Mouse (Mus musculus) T-helper 17 cell (primary cell): Measurements from ENCODE around the gene Dstyk.

Source experiments
- in situ Hi-C, 2 experiments: fragments of 300-600 bp; cut with MboI, MseI; formaldehyde crosslinking; loops; 1 replicate in 1 of 2; 2 replicates in 1 of 2; pipeline ENCODE4 v1.15.1; 2025; ENCODE audit warnings: high pct_unique_total_duplicates in 2 of 2

The Dstyk gene

DNA sequence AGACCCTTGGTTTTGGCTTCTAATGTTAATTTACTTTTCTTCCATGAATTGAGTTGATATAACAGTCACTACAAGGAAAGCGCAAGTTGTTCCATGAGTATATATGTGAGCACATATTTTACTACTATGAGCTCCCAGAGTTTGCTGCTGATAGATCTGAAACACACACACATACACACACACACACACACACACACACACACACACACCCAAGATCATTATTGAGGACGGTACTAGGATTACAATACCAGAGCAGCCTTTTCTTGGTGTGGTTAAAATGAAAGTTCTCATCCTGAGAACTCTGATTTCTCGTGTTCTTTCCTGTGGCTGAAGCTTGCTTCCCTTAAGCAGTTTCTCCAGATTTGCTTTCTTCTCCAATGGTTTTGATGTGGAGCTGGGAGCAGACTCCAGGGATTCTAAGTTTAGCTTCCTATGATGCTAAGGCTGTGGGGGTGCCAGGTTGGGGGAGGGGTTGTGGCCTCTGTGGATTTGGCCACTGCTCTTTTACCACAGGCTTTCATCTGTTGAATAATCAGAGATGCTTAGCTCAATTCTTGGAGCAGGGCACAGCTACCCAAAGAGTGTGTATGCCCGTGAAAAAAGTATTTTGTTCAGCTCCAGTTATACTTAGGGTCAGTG lies 19.1 kb downstream of the Dstyk start:
- in situ Hi-C loops, result no loop called here

DNA sequence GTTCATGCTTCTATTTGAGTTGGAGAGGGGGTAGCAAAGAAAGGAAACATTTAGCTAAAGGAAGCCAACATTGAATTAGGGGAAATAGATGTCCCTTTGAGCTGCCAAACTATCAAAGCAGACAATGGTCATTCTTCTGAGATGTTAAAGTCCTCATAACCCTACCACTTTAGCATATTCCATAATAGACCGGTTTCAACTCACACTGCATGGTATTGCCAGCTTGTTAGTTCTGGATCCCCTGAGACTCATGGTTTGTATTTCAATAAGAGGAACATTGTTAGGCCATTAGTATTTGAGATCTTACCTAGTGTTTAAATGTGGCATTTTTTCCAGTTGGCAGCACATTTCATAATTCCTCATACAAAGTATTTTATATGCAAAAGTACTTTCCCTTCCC lies 19.6 kb downstream of the Dstyk start:
- in situ Hi-C loops, result no loop called here

DNA sequence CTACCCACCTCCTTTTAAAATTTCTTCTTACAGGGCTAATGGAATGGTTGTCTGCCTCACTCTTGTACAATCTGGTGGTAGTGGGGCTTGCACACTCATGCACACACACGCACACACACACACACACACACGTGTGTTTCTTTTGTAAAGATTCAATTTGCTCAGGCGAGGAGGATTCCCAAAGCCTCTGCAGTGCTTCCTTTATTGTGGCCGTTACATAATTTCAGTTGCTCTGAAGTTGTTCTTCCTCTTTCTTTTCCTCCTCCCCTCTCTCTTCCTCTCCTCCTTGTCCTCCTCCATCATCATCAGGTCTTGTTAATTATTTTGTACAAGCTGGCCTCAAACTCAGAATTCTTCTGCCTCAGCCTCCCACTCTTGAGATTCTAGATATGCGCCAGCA lies 20.0 kb downstream of the Dstyk start:
- in situ Hi-C loops, result no loop called here

DNA sequence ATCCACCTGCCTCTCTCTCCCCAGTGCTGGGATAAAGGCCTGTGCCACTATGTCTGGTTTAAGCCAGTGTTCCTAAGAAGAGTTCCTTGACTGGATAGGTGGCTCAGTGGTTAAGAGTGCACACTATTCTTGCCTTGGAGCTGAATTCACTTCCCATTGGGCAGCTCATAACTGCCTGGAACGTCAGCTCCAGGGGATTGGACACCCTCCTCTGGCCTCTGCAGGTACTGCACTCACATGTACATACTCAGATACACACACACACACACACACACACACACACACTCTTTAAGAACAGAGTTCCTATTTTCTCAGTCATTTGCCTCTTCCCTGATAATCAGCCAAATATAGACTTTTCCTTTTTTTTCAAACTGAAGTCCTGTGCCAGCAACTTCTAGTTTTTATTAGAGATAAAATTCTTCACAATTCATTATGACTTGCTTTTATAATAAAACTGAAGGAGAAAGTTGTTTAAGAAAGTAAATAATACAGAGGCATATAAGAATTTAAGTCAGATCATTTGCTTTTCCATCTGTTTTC lies 23.6 kb downstream of the Dstyk start:
- in situ Hi-C loops, result no loop called here

DNA sequence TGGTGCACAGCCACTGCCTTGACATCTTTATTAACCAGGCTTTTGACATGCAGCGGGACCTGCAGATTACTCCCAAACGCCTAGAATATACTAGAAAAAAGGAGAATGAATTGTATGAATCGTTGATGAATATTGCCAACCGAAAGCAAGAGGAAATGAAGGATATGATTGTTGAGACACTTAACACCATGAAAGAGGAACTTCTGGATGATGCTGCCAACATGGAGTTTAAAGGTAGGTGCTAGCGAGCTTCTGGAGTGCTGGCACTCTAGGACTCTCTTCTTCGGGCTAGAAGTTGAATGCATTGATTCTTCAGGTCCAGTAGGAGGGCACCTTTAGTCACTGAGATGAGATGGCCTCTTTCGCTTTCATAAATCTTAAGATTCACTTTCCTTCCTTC lies 32.4 kb downstream of the Dstyk start:
- in situ Hi-C loops, result loop anchor here in 1 of 2 experiments (10.0 kb wide), 1 partner anchor 1875 kb away; no protein-coding TSS in a partner anchor

DNA sequence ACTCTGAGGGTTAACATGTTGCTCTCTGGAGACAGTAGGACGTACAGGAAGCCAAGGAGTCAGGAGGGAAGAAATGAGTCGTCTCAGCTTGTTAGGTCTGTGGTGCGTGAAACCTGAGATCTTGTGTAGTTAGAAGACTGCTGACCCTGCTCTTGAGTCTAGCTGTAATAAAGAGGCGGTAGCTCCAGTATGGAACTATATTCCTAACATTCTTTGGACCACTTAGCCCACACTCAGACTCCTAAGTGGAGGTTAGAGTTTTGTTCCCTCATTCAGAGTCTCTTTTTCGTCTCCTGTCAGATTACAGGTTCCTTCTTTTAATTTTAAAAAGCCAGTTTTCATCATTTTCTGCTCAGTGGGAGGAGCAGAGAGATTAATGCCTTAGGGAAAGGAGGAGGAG lies 47.3 kb downstream of the Dstyk start:
- in situ Hi-C loops, result no loop called here

DNA sequence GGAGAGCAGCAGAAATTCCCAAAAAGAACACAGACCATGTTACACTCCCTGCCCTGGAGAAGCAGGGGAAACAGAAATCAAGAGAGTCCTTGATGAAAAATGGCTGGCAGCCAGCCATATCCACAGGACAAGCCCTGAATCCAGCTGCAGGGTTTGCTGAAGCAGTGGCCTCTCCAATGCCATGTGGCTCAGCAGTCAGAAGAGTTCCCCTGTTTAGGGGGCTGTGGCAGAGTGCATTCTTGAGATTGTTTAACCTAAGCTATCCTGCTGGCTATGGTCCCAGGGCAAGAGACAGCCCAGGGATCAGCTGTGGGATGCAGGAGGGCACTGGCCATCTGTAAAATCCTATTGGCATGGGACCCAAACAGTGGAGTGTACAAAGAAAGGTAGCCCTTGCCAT lies 51.6 kb downstream of the Dstyk start:
- in situ Hi-C loops, result no loop called here

DNA sequence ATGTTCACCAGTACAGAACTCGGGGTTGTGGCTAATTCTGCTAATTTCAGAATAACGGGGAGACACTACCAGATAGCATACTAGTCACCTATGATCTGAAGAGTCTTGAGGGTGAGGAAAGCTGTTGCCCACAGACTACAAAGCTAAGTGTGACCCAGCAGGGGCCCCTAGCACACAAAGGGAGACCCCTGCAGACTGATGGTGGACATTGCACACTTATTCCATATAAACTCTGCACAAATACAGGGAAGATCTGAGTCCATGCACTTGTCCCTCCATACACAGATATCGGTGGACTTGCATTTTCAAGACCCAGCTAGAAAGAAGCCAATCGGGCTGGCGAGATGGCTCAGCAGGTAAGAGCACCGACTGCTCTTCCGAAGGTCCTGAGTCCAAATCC lies 52.2 kb downstream of the Dstyk start:
- in situ Hi-C loops, result no loop called here

DNA sequence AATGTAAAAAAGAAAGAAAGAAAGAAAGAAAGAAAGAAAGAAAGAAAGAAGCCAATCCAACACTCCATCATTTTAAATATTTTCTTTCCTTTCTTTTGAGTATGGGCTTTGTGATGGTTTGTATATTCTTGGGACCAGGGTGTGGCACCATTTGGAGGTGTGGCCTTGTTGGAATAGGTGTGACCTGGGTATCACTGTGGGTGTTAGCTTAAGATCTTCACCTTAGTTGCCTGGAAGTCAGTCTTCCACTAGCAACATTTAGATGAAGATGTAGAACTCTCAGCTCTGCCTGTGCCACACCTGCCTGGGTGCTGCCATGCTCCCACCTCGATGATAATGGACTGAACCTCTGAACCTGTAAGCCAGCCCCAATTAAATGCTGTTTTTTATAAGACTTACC lies 52.7 kb downstream of the Dstyk start:
- in situ Hi-C loops, result loop anchor here in 1 of 2 experiments (10.0 kb wide), 1 partner anchor 845 kb away; no protein-coding TSS in a partner anchor

DNA sequence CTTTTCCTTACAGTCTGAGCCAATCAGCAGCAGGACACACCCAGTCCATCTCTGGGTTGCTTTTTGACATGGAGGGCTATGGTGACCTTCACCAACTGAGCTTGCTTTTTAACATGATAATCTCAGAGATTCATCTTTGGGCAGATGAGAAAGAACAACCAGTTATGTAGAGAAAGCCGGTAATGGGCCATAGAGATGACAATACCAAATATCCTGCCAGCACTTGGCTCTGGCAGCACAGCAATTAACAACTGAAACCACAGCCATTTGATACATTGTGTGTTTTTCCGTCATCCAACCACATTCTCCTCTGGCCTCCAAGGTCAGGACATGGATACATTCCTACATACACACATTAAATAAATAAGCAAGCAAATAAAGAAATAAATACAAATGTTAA lies 53.7 kb downstream of the Dstyk start:
- in situ Hi-C loops, result loop anchor here in 1 of 2 experiments (10.0 kb wide), 1 partner anchor 846 kb away; no protein-coding TSS in a partner anchor

DNA sequence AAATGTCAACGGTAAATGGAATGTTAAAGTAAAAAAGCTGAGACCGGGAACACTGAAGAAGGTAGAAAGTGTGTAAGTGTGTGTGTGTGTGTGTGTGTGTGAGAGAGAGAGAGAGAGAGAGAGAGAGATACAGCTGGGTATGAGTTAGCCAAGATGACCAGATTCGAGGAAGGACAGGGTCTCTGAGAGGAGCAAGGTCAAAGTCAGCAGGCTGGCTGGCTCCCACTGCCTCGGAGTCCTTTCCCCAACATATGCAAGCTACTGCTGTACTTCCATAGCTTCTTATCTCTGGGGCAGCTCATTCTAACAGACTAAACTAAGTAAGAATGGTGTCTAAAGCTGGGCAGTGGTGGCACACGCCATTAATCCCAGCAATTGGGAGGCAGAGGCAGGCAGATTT lies 54.1 kb downstream of the Dstyk start:
- in situ Hi-C loops, result loop anchor here in 1 of 2 experiments (10.0 kb wide), 1 partner anchor 847 kb away; no protein-coding TSS in a partner anchor

DNA sequence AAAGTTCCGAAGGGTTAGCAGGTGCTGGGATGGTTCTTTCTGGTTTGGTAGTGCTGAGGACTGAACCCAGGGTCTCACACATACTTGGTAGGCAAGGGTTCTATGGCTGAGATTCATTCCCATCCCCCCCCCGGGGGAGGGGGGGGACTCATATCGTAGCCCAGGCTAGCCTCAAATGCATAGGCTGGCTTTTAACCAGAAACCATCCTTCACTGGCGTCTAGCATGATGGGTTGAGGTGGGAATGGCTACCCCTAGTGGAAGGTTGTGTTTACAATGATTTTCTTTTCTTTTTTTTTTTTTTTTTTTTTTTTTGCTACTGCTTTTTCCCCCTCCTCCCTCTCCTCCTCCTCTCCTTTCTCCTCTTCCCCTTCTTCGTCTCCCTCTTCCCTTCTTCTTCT lies 55.2 kb downstream of the Dstyk start:
- in situ Hi-C loops, result loop anchor here in 1 of 2 experiments (10.0 kb wide), 1 partner anchor 848 kb away; no protein-coding TSS in a partner anchor

DNA sequence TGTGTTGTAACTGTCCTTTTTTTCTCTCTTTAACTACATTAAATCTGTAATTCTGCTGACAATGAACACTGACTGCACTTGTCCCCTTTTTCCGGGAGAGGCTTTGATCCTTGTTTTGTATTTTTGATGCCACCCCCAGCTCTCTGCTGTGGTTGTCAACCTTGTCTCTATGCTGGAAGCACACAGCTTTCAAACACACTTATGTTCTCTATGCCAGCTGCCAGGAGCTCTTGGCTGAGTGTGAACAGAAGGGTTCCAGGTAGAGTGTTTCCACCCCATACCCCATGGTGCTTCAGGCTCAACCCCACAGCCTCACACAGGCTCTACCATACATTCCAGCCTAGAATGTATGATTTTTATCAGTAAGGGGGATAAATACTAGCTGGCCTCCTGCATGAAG lies 57.1 kb downstream of the Dstyk start:
- in situ Hi-C loops, result loop anchor here in 1 of 2 experiments (10.0 kb wide), 1 partner anchor 850 kb away; no protein-coding TSS in a partner anchor

DNA sequence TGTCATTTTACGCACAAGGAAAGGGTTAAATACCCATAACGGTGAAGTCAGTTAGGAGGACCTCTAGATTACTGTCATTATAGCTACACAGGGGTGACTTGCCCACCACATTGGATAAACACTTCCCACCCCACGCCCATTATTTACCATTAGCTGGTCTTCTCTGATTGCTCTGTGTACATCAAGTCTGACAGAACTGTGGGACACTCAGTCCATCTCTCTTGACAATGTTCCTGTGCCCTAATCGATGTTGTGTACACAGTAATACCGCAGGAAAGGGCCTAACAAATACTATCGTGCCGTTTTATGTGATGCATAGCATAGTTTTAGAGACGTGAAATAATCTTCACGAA lies 59.2 kb downstream of the Dstyk start:
- in situ Hi-C loops, result loop anchor here in 1 of 2 experiments (10.0 kb wide), 1 partner anchor 852 kb away; no protein-coding TSS in a partner anchor

DNA sequence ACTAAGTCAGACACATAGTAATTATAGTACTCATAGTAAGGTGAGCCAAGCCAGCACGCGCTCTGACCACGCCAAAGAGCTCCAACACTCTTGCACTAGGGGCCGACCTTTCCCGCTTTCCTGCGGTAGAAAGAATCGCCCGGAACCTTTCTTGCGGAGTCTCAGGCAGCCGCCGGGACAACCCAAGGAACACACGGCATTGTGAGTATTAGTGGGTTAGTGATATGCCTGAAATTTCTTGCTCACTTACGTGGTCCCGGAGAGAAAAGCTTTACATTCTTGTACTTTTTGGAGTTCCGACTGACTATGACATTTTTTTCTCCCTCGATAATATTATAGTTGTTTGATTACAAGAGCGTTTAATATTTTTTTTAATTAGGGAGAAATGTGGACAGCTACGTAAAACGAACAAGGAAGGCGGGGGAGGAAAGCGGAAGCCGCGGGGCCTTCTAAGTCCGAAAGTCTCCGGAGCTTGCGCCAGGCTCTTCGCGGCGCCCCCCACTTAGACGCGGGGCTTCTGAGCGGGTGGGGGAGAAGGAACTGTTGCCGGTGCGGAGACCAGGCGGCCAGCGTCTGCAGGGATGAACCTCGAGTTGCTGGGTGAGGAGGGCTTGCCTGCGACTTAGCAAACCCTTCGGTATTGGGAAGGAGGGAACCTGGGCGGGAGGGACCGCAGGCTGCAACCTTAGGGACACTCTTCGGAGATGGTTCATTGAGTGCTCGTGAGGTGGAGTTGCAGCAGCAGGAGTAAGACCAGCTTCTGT lies 59.8 kb downstream of the Dstyk start, which contains the start of gene Rbbp5:
Rbbp5 (plus strand) TSS at position 438 of the 764 bp plus-strand sequence.
- in situ Hi-C loops, result loop anchor here in 1 of 2 experiments (10.0 kb wide), 1 partner anchor 852 kb away; no protein-coding TSS in a partner anchor

DNA sequence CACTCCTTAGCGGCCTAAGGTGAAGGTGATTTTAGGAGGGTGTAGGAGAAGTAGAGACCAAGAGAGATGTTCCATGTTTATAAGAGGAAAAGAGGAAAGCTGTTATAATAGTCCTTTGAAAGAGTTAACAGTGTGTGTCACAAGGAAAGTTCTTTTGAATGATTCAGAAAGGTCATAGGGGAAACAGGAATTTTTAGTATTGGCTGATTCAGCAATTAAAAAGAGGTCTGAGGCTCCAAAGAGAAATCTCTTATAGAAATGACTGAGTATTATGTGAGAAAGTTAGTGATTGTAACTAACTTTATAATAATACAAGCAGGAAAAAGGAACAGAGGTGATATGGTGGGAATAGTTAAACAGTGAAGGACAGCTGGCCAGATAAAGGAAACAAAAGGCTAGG lies 62.1 kb downstream of the Dstyk start:
- in situ Hi-C loops, result loop anchor here in 1 of 2 experiments (10.0 kb wide), 1 partner anchor 855 kb away; no protein-coding TSS in a partner anchor

DNA sequence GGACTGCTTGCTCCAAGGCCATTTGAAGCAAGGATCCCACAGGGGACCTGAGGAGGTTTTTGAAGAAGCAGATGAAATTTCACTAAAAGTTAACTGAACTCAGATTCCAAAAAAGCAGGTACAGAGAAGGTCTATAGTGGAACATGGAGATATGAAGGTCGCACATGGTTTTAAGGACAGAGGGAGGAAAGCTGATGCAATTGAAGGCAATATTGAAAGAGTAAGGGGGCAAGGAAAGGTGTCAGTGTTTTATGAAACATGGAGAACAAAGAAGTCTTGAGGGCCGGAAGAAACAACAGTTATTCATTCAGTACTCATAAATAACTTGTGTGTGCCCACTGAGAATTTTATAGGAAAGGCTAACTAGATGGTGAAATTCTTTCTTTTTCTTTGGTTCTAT lies 64.3 kb downstream of the Dstyk start:
- in situ Hi-C loops, result no loop called here

DNA sequence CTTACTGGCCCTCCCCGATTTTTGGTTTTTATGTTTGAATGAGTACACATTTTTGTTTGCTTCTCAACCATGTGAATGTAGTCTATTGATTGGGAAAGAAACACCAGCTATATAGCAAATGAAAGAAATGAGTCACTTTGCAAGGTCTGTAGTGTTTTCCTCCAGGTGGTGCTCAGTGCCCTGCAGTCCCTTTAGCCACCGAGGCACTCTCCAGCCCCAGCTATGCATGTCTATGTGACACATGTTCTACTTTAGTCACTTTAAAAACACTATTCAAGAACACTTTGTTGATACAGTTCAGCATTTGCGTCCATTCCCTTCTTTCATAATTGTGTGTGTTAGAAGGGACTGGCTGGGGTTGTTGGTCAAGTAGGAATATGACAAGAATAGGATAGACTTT lies 65.9 kb downstream of the Dstyk start:
- in situ Hi-C loops, result no loop called here

DNA sequence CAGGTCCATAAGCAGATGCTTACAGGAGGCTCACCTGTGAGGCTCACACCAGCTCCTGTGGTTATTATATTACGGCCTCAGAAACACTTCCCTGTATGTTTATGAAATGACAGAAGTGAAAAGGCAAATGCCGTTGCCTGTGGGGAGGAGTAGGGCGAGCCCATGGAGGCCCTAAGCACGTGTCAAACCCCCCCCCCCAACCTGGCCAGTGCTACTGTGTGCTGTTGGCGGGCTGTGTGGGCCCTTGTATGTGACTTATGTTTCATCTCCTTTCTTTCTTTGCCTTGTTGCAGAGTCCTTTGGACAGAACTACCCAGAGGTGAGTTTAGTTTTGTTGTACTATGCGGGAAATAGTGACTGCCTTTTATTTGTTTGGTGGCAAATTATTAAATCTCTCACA lies 66.4 kb downstream of the Dstyk start:
- in situ Hi-C loops, result no loop called here

DNA sequence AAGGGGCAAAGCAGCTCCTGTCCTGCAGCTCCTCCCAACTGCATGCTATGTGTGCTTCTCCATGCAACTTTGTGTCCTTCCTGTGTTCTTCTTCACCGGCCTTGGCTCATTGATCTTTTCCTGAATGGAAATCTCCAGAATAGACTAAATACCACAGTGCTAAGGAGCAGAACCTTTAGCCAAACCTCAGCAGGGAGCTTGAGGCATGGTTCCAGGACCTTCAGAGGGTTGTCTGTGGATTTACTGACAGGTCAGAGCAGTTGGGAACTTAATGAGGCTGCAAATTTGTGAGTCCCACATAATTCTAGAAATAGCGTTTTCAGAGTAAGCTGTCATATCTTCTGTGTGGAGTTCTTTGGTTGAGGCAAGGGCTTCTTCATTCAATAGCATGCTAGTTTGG lies 83.2 kb downstream of the Dstyk start:
- in situ Hi-C loops, result no loop called here

DNA sequence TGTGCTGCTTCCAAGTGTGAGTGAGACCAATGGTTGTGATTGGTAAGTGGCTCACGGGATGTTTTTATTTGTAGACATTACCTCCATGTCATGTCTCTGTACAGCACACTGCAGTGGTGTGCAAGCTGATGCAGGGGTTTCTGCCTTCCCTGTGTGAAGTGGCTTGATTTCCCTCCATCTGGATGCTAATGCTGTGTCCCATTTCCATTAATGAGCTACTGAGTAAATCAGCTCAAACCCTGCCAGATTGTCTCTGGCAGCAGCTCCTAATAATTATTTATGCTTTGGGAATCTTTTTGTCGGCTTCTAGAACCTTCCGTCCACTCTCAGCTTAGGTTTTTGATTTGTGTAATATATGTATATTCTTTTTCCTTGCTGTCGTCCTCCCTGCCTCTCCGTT lies 87.8 kb downstream of the Dstyk start:
- in situ Hi-C loops, result no loop called here

DNA sequence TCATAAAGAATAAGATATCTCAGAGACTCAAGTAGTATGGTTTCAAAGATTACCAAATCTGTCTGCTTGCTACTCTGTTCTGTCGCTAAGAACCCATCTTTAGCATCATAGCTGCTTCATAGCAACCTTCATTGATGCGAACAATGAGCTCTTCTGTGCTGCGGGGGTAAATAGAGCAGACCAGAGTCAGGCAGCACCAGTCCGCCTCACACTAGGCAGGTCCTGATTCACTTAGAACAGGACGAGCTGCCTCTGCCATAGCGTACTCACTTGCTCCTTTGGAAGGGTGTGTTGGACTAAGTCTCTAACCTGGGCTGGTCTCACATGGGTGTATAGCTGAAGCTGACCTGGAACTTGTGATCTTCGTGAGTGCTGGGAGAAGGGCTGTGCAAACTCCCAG lies 88.7 kb downstream of the Dstyk start, which contains the start of gene Tmem81:
Tmem81 (plus strand) TSS at position 173 of the 400 bp plus-strand sequence.
- in situ Hi-C loops, result no loop called here
